Comparison of ENCODE assay signal across 8 mouse cellular contexts in the genomic region with DNA sequence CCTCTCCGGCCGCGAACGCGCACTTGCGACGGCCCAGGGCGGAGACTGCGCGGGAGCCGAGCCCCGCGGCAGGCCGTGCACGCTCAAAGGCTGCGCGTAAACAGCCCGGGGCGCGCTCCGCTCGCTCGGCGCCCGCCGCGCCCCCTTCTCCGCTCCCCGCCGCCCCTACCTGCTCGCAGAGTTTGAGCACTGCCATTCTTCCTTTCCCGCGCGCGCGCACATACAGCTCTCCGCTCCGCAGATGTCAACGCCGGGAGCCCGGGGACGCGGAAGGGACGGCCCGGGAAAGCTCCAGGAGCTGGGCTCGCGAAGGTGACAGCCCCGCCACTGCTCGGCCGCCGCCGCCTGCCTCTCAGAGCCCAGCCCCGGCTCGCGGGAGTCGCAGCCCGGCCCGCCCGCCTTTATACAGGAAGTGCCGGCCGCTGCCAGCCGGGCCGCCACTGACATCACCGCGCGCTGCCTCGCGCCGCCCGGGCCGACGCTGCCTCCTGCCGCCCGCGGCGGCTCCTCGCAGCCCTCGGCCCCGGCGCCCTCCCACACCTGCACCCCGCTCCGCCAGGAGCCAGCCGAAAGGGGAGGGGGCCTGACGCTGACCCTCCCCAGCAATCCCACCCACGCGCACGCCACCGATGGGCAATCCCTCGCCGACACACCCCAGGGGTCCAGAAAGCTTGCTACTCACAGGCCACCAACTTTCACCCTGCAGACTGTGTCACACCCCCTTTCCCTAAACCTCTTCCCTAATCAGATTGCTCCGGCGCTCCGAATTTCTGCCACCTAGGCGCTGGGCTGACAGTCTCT. TPM values are rescaled to one million over a fixed set of nuclear protein-coding genes. Genes with fewer than 3 reads are reported as not detected.
DNase-seq lines count a peak whose midpoint lies in the region; ATAC-seq and TF ChIP-seq lines count a peak whose summit lies in the region.

A gene (minus strand): TSS at position 417 of the 801 bp plus-strand sequence.

- peak within 1 kb of the TSS; percentile 91 for H3K27ac ChIP-seq in hindbrain, embryonic 12.5 days

- no peaks in the 10 kb centered on the region for H3K36me3 ChIP-seq in hindbrain, embryonic 12.5 days

- peak within 1 kb of the TSS; percentile 88 for H3K4me2 ChIP-seq in hindbrain, embryonic 12.5 days (replicated peaks)

- CTCF ChIA-PET in Patski (lab: Charles Lee), result interaction anchor here (0.8 to 2.2 kb wide), 9 partner anchors 9 to 271 kb away, joined by 3 to 5 read pairs (median 3); no protein-coding TSS in a partner anchor

- H3K9me3 ChIP-seq in hindbrain, embryonic 12.5 days (replicated peaks), result no peaks in the 10 kb centered on the region

- peaks cover 15% of the 10 kb centered on the region; the same call in 1 of the 2 replicates for H3K4me1 ChIP-seq in hindbrain, embryonic 12.5 days

- peak within 1 kb of the TSS; percentile 90 for H3K9ac ChIP-seq in hindbrain, embryonic 12.5 days

- no peak for DNase-seq in Patski (ENCODE audit: low read depth, low spot score)
- peak; percentile 84 to 85 for DNase-seq in cerebellum, postnatal 14 days
- peak; percentile 33 to 63 for DNase-seq in frontal cortex, postnatal 25 days (ENCODE audit: low spot score in 2 of 2)
- peak; percentile 67 to 68 for DNase-seq in layer of hippocampus, postnatal 36 days
- peak; percentile 90 for DNase-seq in lung, postnatal 25 days (ENCODE audit: low spot score)
- DNase-seq in ovary, postnatal 36 days (ENCODE audit: low spot score), result peak; percentile 84
- peak; percentile 89 for DNase-seq in thymus, postnatal 14 days

- POLR2A ChIA-PET in Patski (lab: Charles Lee), result no interaction called here

- ATAC-seq in Patski, result peak; percentile 92
- peak; percentile 95 for ATAC-seq in hindbrain, embryonic 12.5 days (ENCODE audit: low FRiP score)

- no peak for TF ChIP-seq CTCF in Patski (IDR thresholded peaks at IDR 0.05)

- under 1% methylated on average over 92 of the region's 94 CpGs for WGBS in hindbrain, embryonic 12.5 days

- in situ Hi-C loops in Patski (cut with MboI; ENCODE audit: low pct_unique_long_range_greater_than_20kb), result loop anchor here (5.0 kb wide), 2 partner anchors 169 to 259 kb away; no protein-coding TSS in a partner anchor

- H3K4me3 ChIP-seq in hindbrain, embryonic 12.5 days, result peak within 1 kb of the TSS; percentile 82

- H3K27me3 ChIP-seq in Patski, result no peaks in the 10 kb centered on the region
- H3K27me3 ChIP-seq in hindbrain, embryonic 12.5 days, result no peaks in the 10 kb centered on the region

RNA-seq across cellular contexts. Expression of the gene that starts here (rescaled TPM):
- 31.2 TPM for polyA plus RNA-seq in Patski (2021)
- 20.9 and 23.4 TPM in 2 replicates for polyA plus RNA-seq in hindbrain, embryonic 12.5 days (2016; fragmentation: Nextera tagmentation; extraction: Ambion mirVana)
- 10 to 100 TPM; 13.5 to 16.5 TPM for total RNA-seq in layer of hippocampus, postnatal 36 days (2021)
